Mouse (Mus musculus) heart, postnatal 0 days (tissue): ENCODE data around the gene Cxcl14.

ENCODE experiments used
- CTCF ChIP-seq: IDR thresholded peaks from 2 replicates; pipeline ENCODE4 v1.5.1; 2016; ENCODE audit warnings: antibody characterized with exemption, control low read depth, low read depth
- EP300 ChIP-seq: IDR thresholded peaks from 2 replicates; pipeline ENCODE4 v1.6.1; 2016; ENCODE audit warnings: antibody characterized with exemption, low read depth

DNA sequence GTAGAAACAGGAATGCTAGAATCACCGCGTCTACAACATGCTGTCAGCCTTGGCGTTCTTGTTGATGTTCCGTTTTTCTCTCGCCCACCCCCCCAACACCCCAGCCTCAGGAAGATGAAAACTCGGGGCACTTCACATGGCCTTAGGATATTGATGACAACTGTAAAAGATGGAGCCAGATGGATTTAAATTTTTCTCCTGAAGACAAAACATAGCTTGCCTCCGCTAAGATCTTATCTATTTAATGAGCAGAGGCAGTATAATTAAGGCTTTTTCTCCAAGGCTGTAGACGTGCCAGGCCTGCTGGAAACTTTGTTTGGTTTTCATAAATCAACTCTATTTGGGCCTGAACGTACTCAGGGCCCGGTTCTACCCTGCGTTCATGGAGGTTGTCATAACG lies 48.0 kb upstream of the Cxcl14 start:
- TF ChIP-seq EP300 (no peak), CTCF (no peak)
